Mouse (Mus musculus) hindbrain, embryonic 11.5 days (tissue): ENCODE measurements at regions not wholly inside any gene's neighbourhood (a gene's known extent, or its start where the extent isn't known, plus 50 kb on each side); places are given as distances from the start of the nearest gene placed in this dataset.
A peak's percentile ranks its signal among the peaks of the same experiment; 100 is the strongest.

Experiments
- ATAC-seq: fragments of 200-750 bp; cut with Nextera tagmentation; 2 replicates; pipeline ENCODE4 v1.8.0; 2017; ENCODE audit warnings: mild to moderate bottlenecking, moderate TSS enrichment, moderate library complexity; ENCODE audit not compliant: low FRiP score
- DNase-seq: peaks from one replicate; pipeline ENCODE4 v3.0.0-alpha.2; 2015; ENCODE audit warnings: low spot score
- H3K27ac ChIP-seq: fragments of 300-500 bp; sonication (generic); 2 replicates; pipeline ENCODE4 v1.5.1; 2014; ENCODE audit warnings: mild to moderate bottlenecking, low read depth, low read length
- H3K27me3 ChIP-seq: fragments of 300-500 bp; sonication (generic); 2 replicates; pipeline ENCODE4 v1.6.1; 2014; ENCODE audit warnings: mild to moderate bottlenecking, low read length, moderate library complexity, mixed read lengths; ENCODE audit not compliant: control insufficient read depth, insufficient read depth
- H3K36me3 ChIP-seq: fragments of 300-500 bp; sonication (generic); 2 replicates; pipeline ENCODE4 v1.6.1; 2014; ENCODE audit warnings: mild to moderate bottlenecking, low read length, moderate library complexity, mixed read lengths; ENCODE audit not compliant: control insufficient read depth, insufficient read depth
- H3K4me1 ChIP-seq: fragments of 300-500 bp; sonication (generic); replicated peaks from 2 replicates; pipeline ENCODE4 v1.6.1; 2014; ENCODE audit warnings: low read length, mixed read lengths; ENCODE audit not compliant: control insufficient read depth, insufficient read depth
- H3K4me2 ChIP-seq: fragments of 300-500 bp; sonication (generic); replicated peaks from 2 replicates; pipeline ENCODE4 v1.6.1; 2014; ENCODE audit warnings: mild to moderate bottlenecking, low read depth, low read length
- H3K4me3 ChIP-seq: fragments of 300-500 bp; sonication (generic); 2 replicates; pipeline ENCODE4 v1.5.1; 2014; ENCODE audit warnings: low read depth, low read length
- H3K9ac ChIP-seq: fragments of 300-500 bp; sonication (generic); 2 replicates; pipeline ENCODE4 v1.6.1; 2014; ENCODE audit warnings: low read depth, low read length
- H3K9me3 ChIP-seq: fragments of 300-500 bp; sonication (generic); 2 replicates; pipeline ENCODE4 v1.6.1; 2016; ENCODE audit warnings: low read length; ENCODE audit not compliant: control insufficient read depth
- WGBS: fragments of 180-500 bp; shearing (Covaris S2); extraction: QIAGEN DNeasy Blood & Tissue Kit; methylation state at CpG from one replicate; pipeline ENCODE4 v1.1.7; 2014; 5-methylcytosine and 5-hydroxymethylcytosine counted together

DNA sequence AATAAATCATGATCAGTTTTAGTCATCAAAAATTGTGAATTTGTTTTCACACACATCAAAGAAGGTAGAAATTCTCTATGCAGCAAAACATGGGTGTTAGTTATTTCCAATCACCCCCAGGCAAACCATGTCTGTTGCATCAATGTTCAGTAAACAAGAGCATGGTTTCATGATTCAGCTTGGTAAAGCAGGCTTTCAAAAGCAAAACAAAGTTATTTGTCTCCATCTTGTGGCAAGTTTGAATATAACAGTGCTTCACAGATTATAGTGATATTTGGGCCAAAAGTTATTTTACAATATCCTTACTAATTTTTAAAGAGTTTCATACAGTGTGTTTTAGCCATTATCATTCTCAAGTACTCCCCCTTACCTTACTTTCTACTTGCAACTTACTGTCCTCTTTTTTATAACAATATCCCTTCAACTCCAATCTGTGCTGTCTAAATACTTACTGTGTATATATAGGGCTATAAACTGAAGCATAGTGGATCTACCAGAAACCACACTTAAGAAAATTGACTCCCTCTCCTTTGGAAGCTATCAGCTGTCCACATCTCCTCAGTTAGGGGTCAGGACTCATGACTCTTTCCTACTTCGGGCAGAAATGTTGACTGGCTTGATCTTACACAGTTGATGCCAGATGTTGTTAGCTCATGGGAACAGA is 211.3 kb upstream of the Foxg1 start:
- 63% methylated on average over 1 of the region's 1 CpGs for WGBS
- Histone ChIP-seq H3K27ac (no peak overlapping the region), H3K4me3 (no peak overlapping the region), H3K9ac (no peak overlapping the region), H3K9me3 (no peaks in the 10 kb centered on the region), H3K27me3 (no peaks in the 10 kb centered on the region), H3K4me2 (no peak overlapping the region), H3K36me3 (no peaks in the 10 kb centered on the region), H3K4me1 (no peaks in the 10 kb centered on the region)
- ATAC-seq: peak; percentile 38; the same call in 1 of the 2 replicates
- DNase-seq: peak; percentile 32

DNA sequence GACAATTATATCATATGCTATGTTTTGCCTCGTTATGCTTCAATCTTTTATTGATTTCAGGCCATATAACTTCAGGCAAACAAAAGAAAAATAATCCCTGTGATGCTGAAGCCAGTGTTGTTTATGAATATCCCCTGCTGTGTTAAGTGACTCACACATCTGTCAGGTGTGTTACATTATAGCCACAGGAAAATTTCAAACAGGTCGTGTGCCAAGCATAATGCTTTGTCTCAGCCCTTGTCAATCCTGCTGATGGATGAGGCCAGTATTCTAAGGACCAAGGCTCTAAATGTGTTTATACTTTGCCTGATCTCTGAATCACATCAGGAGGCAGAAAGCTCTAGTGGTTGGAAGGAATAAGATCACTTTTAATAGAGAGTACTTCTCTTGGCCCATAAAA is 191.1 kb upstream of the Foxg1 start:
- WGBS: 43% methylated on average over 2 of the region's 2 CpGs
- no peak for DNase-seq
- Histone ChIP-seq H3K27ac (no peak overlapping the region), H3K9me3 (no peaks in the 10 kb centered on the region), H3K4me3 (no peak overlapping the region), H3K27me3 (no peaks in the 10 kb centered on the region), H3K4me2 (no peak overlapping the region), H3K9ac (no peak overlapping the region), H3K4me1 (no peaks in the 10 kb centered on the region), H3K36me3 (no peaks in the 10 kb centered on the region)
- no peak for ATAC-seq

DNA sequence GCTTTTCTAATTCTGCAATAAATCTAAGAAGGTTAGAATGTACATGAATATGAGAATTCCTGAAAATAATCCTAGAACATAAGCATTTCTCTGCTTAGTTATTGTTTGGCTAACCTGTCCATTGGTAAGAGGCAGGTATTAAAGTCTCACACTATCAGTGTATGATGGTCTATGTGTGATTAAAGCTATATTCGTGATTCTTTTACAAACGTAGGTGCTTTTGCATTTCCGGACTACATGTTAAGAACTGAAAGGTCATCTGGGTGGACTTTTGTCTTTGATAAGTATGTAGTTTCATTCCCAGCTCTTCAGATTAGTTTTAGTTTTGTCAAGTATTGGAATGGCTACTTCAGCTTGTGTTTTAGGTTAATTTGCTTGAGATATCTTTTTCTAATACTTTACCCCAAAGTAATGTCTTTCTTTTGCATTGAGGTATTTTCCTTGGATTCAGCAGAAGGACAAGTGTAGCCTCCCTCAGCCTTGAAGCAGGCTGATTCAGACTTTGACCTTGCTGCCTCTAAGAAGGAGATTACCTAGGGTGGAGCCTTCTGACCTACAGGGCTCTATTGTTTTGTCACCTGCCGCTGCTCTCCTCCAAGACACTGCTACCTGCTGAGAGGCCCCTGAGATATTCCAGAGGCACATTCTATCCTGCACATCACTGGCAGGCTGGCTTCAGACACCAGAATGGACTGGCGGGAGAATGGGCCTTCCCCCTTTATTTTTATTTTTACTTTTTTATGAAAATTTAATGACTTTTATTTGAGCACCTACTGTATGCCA is 148.7 kb upstream of the Foxg1 start:
- Histone ChIP-seq H3K27ac (no peak overlapping the region), H3K4me3 (no peak overlapping the region), H3K27me3 (no peaks in the 10 kb centered on the region), H3K36me3 (no peaks in the 10 kb centered on the region), H3K9me3 (no peaks in the 10 kb centered on the region), H3K4me2 (no peak overlapping the region), H3K9ac (no peak overlapping the region), H3K4me1 (no peaks in the 10 kb centered on the region)
- no peak for DNase-seq
- no peak for ATAC-seq
- 85% methylated on average over 5 of the region's 5 CpGs for WGBS
